Mouse (Mus musculus) cortical plate, adult 2 months (tissue): ENCODE measurements at regions not wholly inside any gene's neighbourhood (a gene's known extent, or its start where the extent isn't known, plus 50 kb on each side); places are given as distances from the start of the nearest gene placed in this dataset.

Experiments
- CTCF ChIP-seq: fragments of 200-500 bp; IDR thresholded peaks from 2 replicates; pipeline ENCODE4 v1.5.1; 2011; ENCODE audit warnings: mild to moderate bottlenecking, control low read depth, low read length; ENCODE audit not compliant: insufficient read depth; ENCODE audit errors: extremely low read depth
- POLR2A ChIP-seq: fragments of 200-500 bp; IDR thresholded peaks from 2 replicates; pipeline ENCODE4 v1.6.1; 2011; ENCODE audit warnings: mild to moderate bottlenecking, low read length, control low read depth; ENCODE audit not compliant: insufficient read depth; ENCODE audit errors: extremely low read depth

DNA sequence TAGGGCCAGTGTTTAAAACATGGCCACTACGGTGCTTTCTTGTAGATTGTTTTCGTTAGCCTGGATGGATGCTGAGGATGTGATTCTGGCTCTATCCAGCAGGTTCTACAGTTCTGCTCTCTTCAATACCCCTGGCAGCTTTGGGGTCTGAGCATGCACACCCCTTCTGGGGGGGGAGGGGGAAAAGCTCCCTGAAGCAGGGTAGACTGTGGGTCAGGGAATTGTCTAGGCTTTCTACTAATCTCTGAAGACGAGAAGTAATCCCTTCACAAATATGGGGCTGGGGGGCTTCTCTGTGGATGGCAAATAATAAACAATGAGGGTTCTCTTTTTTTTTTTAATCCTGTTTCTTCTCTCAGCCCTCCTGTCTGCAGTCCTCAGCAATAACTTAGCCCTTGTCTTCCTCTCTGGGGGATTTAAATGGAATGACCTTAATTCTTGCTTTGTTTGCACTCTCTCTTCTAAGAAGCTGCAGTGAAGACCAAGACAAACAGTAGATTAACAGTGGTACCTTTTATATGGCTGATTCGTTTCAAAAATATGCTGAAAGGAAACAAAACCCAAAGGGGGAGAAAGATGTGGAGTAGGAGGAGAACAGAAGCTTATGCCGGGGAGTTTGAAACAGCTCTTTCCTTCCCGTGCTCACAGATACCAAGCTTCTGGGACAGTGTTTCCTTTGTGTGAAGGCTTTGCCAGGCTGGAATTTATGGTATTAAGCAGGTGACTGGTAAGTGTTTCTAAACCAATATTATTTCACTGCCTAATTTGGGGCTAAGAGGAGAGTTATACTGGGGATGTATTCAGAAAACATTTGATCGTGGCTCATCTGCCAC, 92.9 kb downstream of the Mbip start:
- TF ChIP-seq POLR2A = no peak
- no peak for TF ChIP-seq CTCF
